Mouse (Mus musculus): Measurements from ENCODE around the gene Mlec.

Mlec gene

GRCm38 (mm10) chr5:115126578-115127312, 31.2 kb downstream of the Mlec start:
- in situ Hi-C loops (cut with MboI, MseI) = loop anchor here (5.0 kb wide), 1 partner anchor 96 kb away; no protein-coding TSS in a partner anchor

DNA sequence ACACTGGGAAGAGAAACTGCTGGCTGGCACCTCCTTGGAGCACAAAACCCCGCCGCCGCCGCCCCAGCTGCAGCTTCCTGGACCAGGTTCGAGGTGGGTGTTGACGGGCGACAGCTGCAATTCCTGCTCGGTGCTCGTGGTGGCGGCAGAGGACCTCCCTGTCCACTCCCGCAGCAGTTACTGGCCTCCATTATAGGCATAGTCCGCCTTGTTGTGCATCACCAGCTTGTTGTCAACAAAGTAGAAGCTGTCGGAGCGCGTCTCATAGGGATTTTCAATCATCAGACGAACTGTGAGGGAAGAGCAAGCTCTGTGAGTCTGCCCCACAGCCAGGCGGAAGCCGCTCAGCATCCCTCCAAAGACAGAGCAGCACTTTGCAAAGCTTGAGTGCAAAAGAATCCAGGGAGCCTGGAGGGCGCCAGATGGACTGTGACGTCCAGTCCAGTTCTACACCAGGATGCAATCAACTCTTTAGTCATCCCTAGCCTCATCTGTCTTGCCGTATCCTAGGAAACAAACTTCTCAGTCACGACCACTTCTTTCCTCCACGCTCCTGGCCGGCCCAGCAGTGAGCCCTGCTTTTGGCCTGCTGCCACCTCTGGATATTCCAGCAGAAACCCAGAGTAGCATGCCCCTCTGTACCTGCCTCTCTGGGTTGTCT, 32.6 kb downstream of the Mlec start:
- in situ Hi-C loops (cut with MboI, MseI) = loop anchor here (5.0 kb wide), 1 partner anchor 97 kb away; no protein-coding TSS in a partner anchor

GRCm38 (mm10) chr5:115124690-115125089, 33.3 kb downstream of the Mlec start:
- in situ Hi-C loops (cut with MboI, MseI) = loop anchor here (5.0 kb wide), 1 partner anchor 98 kb away; no protein-coding TSS in a partner anchor

DNA sequence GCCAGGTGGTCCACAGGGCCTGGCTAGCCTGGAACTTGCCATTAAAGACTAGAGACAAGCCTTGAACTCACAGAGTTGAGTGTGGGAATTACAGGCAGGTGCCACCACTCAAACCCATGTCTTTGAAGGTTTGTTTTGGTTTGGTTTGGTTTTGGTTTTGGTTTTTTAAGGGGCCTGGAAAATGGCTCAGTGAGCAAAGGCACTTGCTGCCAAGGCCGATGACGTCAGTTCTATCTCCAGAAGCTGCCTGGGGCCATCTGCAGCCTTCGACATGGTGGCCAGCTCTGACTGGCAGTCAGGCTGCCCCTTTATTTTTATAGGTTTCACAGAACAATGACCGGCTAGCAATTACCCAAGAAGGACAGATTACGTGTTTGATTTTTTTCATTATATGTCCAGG, 37.0 kb downstream of the Mlec start:
- in situ Hi-C loops (cut with MboI, MseI) = no loop called here

GRCm38 (mm10) chr5:115118961-115119570, 38.9 kb downstream of the Mlec start, which contains the start of gene Acads:
Gene Acads (minus strand): TSS chr5:115119346.
- in situ Hi-C loops (cut with MboI, MseI) = no loop called here

DNA sequence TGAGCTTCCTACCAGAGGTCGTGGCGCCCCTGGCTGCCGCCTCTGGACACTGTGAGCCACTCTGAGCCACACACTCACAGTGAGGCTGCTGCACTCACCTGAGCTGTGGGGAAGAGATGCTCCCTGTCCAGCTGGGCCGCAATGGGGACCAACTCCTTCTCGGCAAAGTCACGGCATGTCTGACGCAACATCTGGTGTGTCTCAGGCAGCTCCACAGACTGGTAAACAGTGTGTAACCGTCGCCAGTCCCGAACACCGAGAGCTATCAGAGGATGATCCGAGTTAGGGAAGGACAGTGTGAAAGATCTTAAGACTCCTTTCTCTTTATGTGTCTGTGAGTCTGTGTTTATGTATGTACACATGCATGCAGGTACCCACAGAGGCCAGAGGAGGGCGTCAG, 40.5 kb downstream of the Mlec start:
- in situ Hi-C loops (cut with MboI, MseI) = no loop called here

DNA sequence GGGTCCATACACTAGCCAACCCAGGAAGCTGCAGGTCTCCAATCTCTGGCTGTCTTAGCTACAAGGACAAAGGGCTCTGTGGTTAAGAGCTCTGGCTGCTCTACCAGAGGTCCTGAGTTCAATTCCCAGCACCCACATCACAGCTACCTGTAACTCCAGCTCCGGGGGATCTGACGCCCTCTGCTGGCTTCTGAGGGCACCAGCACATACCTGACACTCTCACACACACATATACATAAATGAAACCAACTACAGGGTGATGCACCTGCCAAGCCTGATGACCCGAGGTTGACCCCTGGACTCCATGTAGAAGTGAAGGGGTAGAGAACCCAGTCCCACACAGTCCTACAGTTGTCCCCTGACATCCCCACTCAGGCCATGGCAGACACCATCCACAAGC, 41.6 kb downstream of the Mlec start:
- in situ Hi-C loops (cut with MboI, MseI) = no loop called here

GRCm38 (mm10) chr5:115114501-115114900, 43.5 kb downstream of the Mlec start:
- in situ Hi-C loops (cut with MboI, MseI) = no loop called here

DNA sequence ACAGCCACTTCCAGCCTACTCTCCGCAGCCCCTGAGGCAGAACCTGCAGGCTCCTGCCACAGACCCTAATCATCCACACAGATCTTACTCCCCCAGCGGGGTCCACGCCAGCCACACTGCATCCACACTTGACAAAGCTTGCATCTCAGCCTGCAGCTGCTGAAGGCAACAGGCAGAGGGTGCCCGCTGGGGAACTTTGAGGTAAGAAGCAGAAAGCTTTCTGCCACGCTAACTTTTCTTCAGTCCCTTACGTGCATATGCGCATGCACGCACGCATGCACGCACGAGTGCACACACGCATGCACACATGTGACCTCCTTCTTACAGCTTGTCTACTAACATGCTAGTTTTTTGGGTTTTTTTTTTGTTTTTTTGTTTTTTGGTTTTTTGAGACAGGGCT, 44.7 kb downstream of the Mlec start:
- in situ Hi-C loops (cut with MboI, MseI) = no loop called here

- in situ Hi-C loops (cut with MboI, MseI) = no loop called here
Observed at GRCm38 (mm10) chr5:115111156-115111555, 46.8 kb downstream of the Mlec start.

DNA sequence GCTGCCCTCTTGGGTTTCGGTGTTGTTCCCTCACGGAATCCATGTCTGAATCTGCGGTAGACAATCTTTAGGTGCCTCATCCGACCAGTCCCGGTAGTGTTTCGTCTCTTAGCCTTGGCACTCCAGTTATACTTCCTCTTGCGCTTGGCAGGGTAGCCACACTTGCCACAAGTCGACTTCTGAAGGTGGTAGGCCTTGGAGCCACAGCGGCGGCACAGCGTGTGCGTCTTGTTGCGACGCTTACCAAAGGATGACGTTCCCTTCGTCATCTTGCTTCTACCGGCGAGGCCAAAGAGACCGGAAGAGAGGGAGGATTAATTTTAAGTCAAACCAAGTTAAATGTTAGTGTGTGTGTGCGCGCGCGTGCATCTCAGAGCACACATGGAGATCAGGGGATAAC, 54.7 kb downstream of the Mlec start:
- in situ Hi-C loops (cut with MboI, MseI) = loop anchor here (10.0 kb wide), 2 partner anchors 118 to 1968 kb away; no protein-coding TSS in a partner anchor

DNA sequence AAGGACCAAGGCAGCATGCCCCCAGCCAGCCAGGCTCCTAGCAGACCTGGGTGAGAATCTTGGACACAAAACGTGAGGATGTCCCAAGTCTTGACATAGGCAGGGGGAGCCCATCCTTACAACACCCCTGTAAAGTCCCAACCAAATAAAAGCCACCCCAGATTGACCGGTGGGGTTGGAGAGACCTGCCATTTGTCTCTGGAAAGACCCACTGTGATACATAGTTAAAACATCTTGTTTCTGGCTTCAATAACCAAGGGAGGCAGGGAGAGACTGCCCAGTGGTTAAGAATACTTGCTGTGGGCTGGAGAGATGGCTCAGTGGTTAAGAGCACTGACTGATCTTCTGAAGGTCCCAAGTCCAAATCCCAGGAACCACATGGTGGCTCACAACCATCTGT, 55.7 kb downstream of the Mlec start:
- in situ Hi-C loops (cut with MboI, MseI) = loop anchor here (10.0 kb wide), 2 partner anchors 117 to 1967 kb away; no protein-coding TSS in a partner anchor

DNA sequence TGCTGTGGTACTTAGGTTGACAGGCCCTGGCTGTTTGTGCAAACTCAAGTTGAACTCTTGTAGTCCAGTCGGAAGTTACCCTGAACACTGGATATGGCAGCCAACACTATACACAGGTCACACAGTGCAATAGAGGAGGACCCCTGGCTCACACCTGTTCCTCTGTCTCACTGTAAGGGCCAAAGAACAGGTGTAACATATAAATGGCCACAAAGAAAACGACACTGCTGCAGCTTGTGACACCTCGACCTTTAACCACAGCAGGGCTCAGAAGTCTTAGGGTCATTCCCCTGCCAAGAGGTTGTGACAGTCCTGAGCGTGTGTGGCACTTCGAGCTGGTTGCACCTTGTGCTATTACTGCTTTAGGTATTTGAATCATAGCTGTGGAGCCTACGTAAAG, 57.5 kb downstream of the Mlec start:
- in situ Hi-C loops (cut with MboI, MseI) = loop anchor here (10.0 kb wide), 2 partner anchors 116 to 1966 kb away; no protein-coding TSS in a partner anchor

GRCm38 (mm10) chr5:115099991-115100390, 58.0 kb downstream of the Mlec start:
- in situ Hi-C loops (cut with MboI, MseI) = loop anchor here (10.0 kb wide), 2 partner anchors 115 to 1965 kb away; no protein-coding TSS in a partner anchor

DNA sequence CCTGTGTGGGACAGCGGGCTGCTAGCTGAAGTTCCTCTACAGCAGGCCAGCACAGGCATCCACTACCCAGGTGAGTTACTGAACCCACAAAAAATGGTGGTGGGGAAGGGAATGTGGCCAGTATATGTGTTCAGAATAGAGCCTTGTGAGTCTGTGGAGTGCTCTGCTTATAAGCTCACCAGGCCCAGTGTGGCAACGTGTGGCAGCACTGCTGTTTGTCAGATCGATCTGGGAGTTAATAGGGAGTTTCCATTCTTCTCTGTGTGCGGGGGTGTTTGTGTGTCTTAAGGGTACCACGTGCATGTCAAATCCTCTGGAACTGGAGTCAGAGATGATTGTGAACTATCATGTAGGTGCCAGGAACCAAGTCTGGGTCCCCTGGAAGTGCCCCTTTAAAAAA, 58.4 kb downstream of the Mlec start:
- in situ Hi-C loops (cut with MboI, MseI) = no loop called here

DNA sequence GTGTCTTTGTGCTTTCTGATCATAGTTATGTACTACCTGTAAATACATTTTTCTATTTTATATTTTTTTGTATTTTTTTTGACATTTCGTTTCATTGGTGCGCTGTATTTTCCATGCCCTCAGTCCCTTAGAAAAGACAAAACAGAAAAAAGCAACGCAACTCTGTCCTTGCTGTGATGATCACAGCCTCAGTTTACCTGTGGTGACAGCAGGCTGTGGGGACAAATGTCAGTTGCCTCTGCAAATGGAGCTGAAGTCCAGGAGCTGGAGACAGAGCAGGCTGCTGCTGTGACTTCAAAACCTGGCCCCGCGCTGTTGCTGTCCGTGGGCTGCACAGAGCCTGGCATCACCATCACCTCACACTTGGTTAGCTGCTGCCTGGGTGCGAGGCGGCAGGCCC, 59.8 kb downstream of the Mlec start, which contains the start of gene Gm10401:
Gene Gm10401, minus strand, starts transcription at position 101 of the 400 bp plus-strand sequence.
- in situ Hi-C loops (cut with MboI, MseI) = no loop called here
